Mouse (Mus musculus): ENCODE results near the gene Mmadhc. TPM values are rescaled to one million over a fixed set of nuclear protein-coding genes. Genes with fewer than 3 reads are reported as not detected.

Mmadhc gene
- total RNA-seq (2023) = 33.2 to 37.3 TPM (median 36.8 TPM) in 4 replicates

DNA sequence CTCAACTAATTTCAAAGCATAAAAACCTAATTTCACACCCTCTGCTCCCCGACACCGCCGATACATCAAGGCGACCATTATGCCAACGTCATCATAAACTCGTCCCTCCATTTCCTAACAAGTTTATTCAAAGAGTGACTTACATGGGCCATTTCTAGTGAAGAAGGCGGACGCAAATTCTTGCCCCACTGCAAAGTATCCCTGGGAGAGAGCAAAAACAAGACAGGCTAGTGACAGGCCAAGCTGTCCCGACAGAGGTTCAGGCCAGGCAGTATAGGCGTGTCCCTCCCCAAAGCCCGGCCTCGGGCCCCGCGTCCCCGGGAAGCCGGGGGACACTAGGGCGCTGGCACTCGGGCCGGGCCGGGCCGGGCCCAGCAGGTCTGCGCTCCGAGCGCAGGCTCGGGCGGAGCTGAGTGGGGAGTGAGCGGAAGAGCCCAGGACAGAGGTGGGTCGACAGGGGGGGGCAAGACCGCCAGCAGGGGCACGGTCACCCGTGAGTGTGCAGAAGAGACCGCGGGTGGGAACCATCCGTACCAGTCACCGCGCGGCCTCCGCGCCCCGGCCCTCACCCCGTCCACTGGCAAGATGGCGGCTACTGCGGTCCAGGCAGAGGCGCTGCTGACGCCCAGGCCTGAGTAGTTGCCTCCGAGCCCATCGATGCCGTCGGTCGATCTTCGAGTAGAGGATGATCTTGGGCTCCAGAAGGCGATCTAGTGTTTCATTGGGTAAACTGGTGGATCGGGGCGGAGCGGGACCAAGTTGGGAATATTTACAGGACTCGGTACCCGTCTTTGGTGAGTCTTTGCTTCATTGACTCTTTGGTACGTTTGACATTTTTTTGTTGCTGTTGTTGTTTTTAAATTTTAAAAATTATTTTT lies at the start of gene Mmadhc:
Gene Mmadhc, minus strand, starts transcription at position 693 of the 878 bp plus-strand sequence.

Other genes starting within 250 kb of the Mmadhc start
- gene Lypd6, start 230.4 kb downstream of the Mmadhc start, total RNA-seq (2023) = not detected in 4 replicates

Measured in B cell, adult 62 days (primary cell).